Mouse (Mus musculus) bone marrow macrophage, adult 2 months (primary cell): Measurements from ENCODE around the gene Col6a2. TPM values are rescaled to one million over a fixed set of nuclear protein-coding genes. Genes with fewer than 3 reads are reported as not detected.

Experiments used
- H3K27ac ChIP-seq: 2 replicates; pipeline ENCODE4 v1.5.1; 2012; ENCODE audit warnings: low read depth, low read length; ENCODE audit not compliant: insufficient read depth
- H3K4me1 ChIP-seq: 2 replicates; pipeline ENCODE4 v1.6.1; 2012; ENCODE audit warnings: low read length; ENCODE audit not compliant: control insufficient read depth, insufficient read depth
- H3K4me3 ChIP-seq: 2 replicates; pipeline ENCODE4 v1.5.1; 2012; ENCODE audit warnings: mild to moderate bottlenecking, low read length, moderate library complexity; ENCODE audit not compliant: insufficient read depth
- CTCF ChIP-seq: IDR thresholded peaks from 2 replicates; pipeline ENCODE4 v1.5.1; 2012; ENCODE audit warnings: low read depth, mild to moderate bottlenecking, low read length, moderate library complexity
- POLR2A ChIP-seq: IDR thresholded peaks from 2 replicates; pipeline ENCODE4 v1.6.1; 2012; ENCODE audit warnings: mild to moderate bottlenecking, low read depth, low read length, borderline replicate concordance
- polyA plus RNA-seq: library from polyadenylated mRNA; stranded (reverse); fragments of >200 nt; gene quantifications from 2 replicates; pipeline ENCODE4 v1.2.4, GENCODE M21; 2012; ENCODE audit not compliant: missing spikeins, insufficient read depth, insufficient read length

The Col6a2 gene
- polyA plus RNA-seq, 1 experiment, result 3.1 TPM

- H3K4me3 ChIP-seq, result no peak overlapping the region
- TF ChIP-seq POLR2A (no peak), CTCF (no peak)
Measured at GRCm38 (mm10) chr10:76554061-76554460, 69.4 kb downstream of the Col6a2 start.

GRCm38 (mm10) chr10:76551556-76551955, 71.9 kb downstream of the Col6a2 start:
- Histone ChIP-seq H3K27ac (no peak overlapping the region), H3K4me3 (no peak overlapping the region), H3K4me1 (no peaks in the 10 kb centered on the region)
- no peak for TF ChIP-seq POLR2A
- TF ChIP-seq CTCF, result no peak

More at GRCm38 (mm10) chr10:76554061-76554460, 69.4 kb downstream of the Col6a2 start:
- Histone ChIP-seq H3K4me1 (no peaks in the 10 kb centered on the region), H3K27ac (no peak overlapping the region)

- no peak overlapping the region for H3K4me3 ChIP-seq
- no peaks in the 10 kb centered on the region for H3K4me1 ChIP-seq
- TF ChIP-seq CTCF (no peak), POLR2A (no peak)
- no peak overlapping the region for H3K27ac ChIP-seq
Measured at GRCm38 (mm10) chr10:76550458-76550857, 73.0 kb downstream of the Col6a2 start.

- TF ChIP-seq POLR2A (no peak), CTCF (no peak)
- Histone ChIP-seq H3K27ac (no peak overlapping the region), H3K4me1 (no peaks in the 10 kb centered on the region; the same call in 1 of the 2 replicates), H3K4me3 (no peak overlapping the region)
Measured at GRCm38 (mm10) chr10:76548218-76548617, 75.2 kb downstream of the Col6a2 start.

- Histone ChIP-seq H3K4me1 (peaks cover 11% of the 10 kb centered on the region), H3K27ac (no peak overlapping the region), H3K4me3 (no peak overlapping the region)
- no peak for TF ChIP-seq POLR2A
- no peak for TF ChIP-seq CTCF
Measured at GRCm38 (mm10) chr10:76546566-76546965, 76.9 kb downstream of the Col6a2 start.

Other genes with a start within 250 kb of the Col6a2 start
- 8.3 and 9.2 TPM in 2 replicates for gene AC141477.1, start 183.2 kb downstream of the Col6a2 start, polyA plus RNA-seq
- gene Pcnt, start 180.8 kb downstream of the Col6a2 start, polyA plus RNA-seq, result 24.8 and 27.3 TPM in 2 replicates
- gene 2610028H24Rik, start 174.5 kb downstream of the Col6a2 start, polyA plus RNA-seq, result not detected in 2 replicates
- 37.8 and 59.7 TPM in 2 replicates for gene Mcm3ap, start 154.7 kb downstream of the Col6a2 start, polyA plus RNA-seq
- 2.0 and 2.7 TPM in 2 replicates for gene Ybey, start 154.5 kb downstream of the Col6a2 start, polyA plus RNA-seq
- 10.9 and 11.0 TPM in 2 replicates for gene Lss, start 92.0 kb downstream of the Col6a2 start, polyA plus RNA-seq
- gene Spatc1l, start 61.4 kb downstream of the Col6a2 start, polyA plus RNA-seq, result not detected in 2 replicates
- gene Ftcd, start 48.0 kb downstream of the Col6a2 start, polyA plus RNA-seq, result not detected in 2 replicates
- 3.2 and 3.8 TPM in 2 replicates for gene Col6a1, start 102.5 kb upstream of the Col6a2 start, polyA plus RNA-seq